Mouse (Mus musculus) small intestine, adult 2 months (tissue): ENCODE measurements around the gene Cabp4.

Experiments used
- CTCF ChIP-seq: fragments of 200-500 bp; IDR thresholded peaks from 2 replicates; pipeline ENCODE4 v1.5.1; 2012; ENCODE audit warnings: low read depth, mild to moderate bottlenecking, control low read depth, inconsistent platforms, low read length, moderate library complexity, mixed read lengths; ENCODE audit not compliant: insufficient replicate concordance, insufficient read length; ENCODE audit errors: extremely low read depth
- POLR2A ChIP-seq: fragments of 200-500 bp; IDR thresholded peaks from 2 replicates; pipeline ENCODE4 v1.6.1; 2012; ENCODE audit warnings: low read depth, mild to moderate bottlenecking, control low read depth, inconsistent platforms, low read length, moderate library complexity

GRCm38 (mm10) chr19:4146366-4147021, 2.7 kb upstream of the Cabp4 start:
- TF ChIP-seq CTCF = no peak
- TF ChIP-seq POLR2A = no peak
